Mouse (Mus musculus): ENCODE results near the gene Casp2. TPM values are rescaled to one million over a fixed set of nuclear protein-coding genes. Genes with fewer than 3 reads are reported as not detected.

Gene Casp2
- total and polyA plus RNA-seq, 3 experiments = 24.7 to 47.8 (median 31.6) TPM

DNA sequence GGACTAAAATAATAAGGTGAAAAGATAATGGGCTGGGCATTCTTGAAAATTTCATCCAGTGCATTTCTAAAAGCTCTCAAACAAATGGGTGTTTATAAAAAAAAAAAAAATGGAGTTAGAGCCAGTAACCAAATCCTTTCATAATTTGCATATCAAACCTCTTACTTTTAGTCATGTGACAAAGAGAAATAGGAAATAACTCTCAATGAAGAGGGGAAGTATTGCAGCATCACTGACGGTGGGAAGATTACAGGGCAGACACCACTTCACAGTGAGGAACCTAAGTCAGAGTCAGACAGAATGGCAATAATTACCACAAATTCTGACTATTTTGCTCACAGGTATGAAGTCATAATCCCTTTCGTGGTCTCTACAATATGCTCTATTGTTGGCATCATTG, 49.8 kb upstream of the Casp2 start, which contains the start of gene Tas2r144:
Gene Tas2r144 (plus strand): TSS at position 301 of the 400 bp plus-strand sequence.
- H3K4me3 ChIP-seq (replicated peaks in 1 of 3; ENCODE audit: low read depth in 2 of 3, low read length in 2 of 3, poor library complexity in 1 of 3) = no peak within 1 kb of the TSS
- no peak within 1 kb of the TSS for H3K27ac ChIP-seq (ENCODE audit: insufficient read depth, low read depth)
- H3K27me3 ChIP-seq (replicated peaks) = no peaks in the 10 kb centered on the region
- dilution Hi-C loops (cut with MboI; ENCODE audit: extremely low pct_ligation_motif_present, extremely low pct_unique_long_range_greater_than_20kb, low sequenced_read_pairs) (no loop called here), in situ Hi-C loops (cut with MboI; ENCODE audit: low pct_ligation_motif_present, low pct_unique_long_range_greater_than_20kb, low sequenced_read_pairs) (no loop called here)
- H3K36me3 ChIP-seq (replicated peaks in 1 of 2; ENCODE audit: control insufficient read depth in 1 of 2, insufficient read depth in 1 of 2, low read length in 1 of 2) = no peaks in the 10 kb centered on the region
- H3K4me1 ChIP-seq (ENCODE audit: control insufficient read depth in 1 of 2, insufficient read depth in 2 of 2) = no peaks in the 10 kb centered on the region
- TF ChIP-seq UBTF (IDR thresholded peaks at IDR 0.05; ENCODE audit: low read depth, low read length) (no peak), MAFK (IDR thresholded peaks at IDR 0.05; ENCODE audit: insufficient replicate concordance, low read length) (no peak)
- H3K9ac ChIP-seq (ENCODE audit: insufficient read depth, low read depth) = no peak within 1 kb of the TSS
- no peaks in the 10 kb centered on the region for H3K79me2 ChIP-seq (replicated peaks; ENCODE audit: control insufficient read depth, extremely low read depth, insufficient read depth, poor library complexity, severe bottlenecking)
- no peaks in the 10 kb centered on the region for H3K9me3 ChIP-seq (replicated peaks; ENCODE audit: low read length)
- no peak within 1 kb of the TSS for H3K4me2 ChIP-seq (ENCODE audit: insufficient read depth, low read depth, poor library complexity, severe bottlenecking)
- no peak for DNase-seq (ENCODE audit: extremely low read depth)

- H3K27ac ChIP-seq (ENCODE audit: insufficient read depth, low read depth) = no peak overlapping the region
- dilution Hi-C loops (cut with MboI; ENCODE audit: extremely low pct_ligation_motif_present, extremely low pct_unique_long_range_greater_than_20kb, low sequenced_read_pairs) = no loop called here
- no peaks in the 10 kb centered on the region for H3K27me3 ChIP-seq (replicated peaks)
- no peak overlapping the region for H3K9ac ChIP-seq (ENCODE audit: insufficient read depth, low read depth)
- in situ Hi-C loops (cut with MboI; ENCODE audit: low pct_ligation_motif_present, low pct_unique_long_range_greater_than_20kb, low sequenced_read_pairs) = no loop called here
- no peaks in the 10 kb centered on the region for H3K9me3 ChIP-seq (replicated peaks; ENCODE audit: low read length)
- no peak overlapping the region for H3K4me3 ChIP-seq (replicated peaks in 1 of 3; ENCODE audit: low read depth in 2 of 3, low read length in 2 of 3, poor library complexity in 1 of 3)
- no peak for DNase-seq (ENCODE audit: extremely low read depth)
- H3K36me3 ChIP-seq (replicated peaks in 1 of 2; ENCODE audit: control insufficient read depth in 1 of 2, insufficient read depth in 1 of 2, low read length in 1 of 2) = no peaks in the 10 kb centered on the region
- no peaks in the 10 kb centered on the region for H3K4me1 ChIP-seq (ENCODE audit: control insufficient read depth in 1 of 2, insufficient read depth in 2 of 2)
- H3K79me2 ChIP-seq (replicated peaks; ENCODE audit: control insufficient read depth, extremely low read depth, insufficient read depth, poor library complexity, severe bottlenecking) = no peaks in the 10 kb centered on the region
- TF ChIP-seq POLR2A (IDR thresholded peaks at IDR 0.05; ENCODE audit: low read depth, low read length) = no peak
- TF ChIP-seq USF2 (conservative IDR thresholded peaks at IDR 0.05; ENCODE audit: low read depth, low read length) = no peak
- TF ChIP-seq ETS1 (conservative IDR thresholded peaks at IDR 0.05; ENCODE audit: low read depth, low read length) = no peak
- no peak for TF ChIP-seq USF1 (IDR thresholded peaks at IDR 0.05; ENCODE audit: low read depth, low read length)
- no peak for TF ChIP-seq MEF2A (IDR thresholded peaks at IDR 0.05; ENCODE audit: borderline replicate concordance, low read depth, low read length)
- TF ChIP-seq JUN (IDR thresholded peaks at IDR 0.05; ENCODE audit: insufficient read depth, low read depth, low read length) = no peak
- no peak for TF ChIP-seq MAFK (IDR thresholded peaks at IDR 0.05; ENCODE audit: insufficient replicate concordance, low read length)
- no peak for TF ChIP-seq BHLHE40 (IDR thresholded peaks at IDR 0.05; ENCODE audit: low read depth, low read length)
- TF ChIP-seq GABPA (IDR thresholded peaks at IDR 0.05; ENCODE audit: insufficient replicate concordance, low read depth, low read length) = no peak
- no peak for TF ChIP-seq ELF1 (IDR thresholded peaks at IDR 0.05; ENCODE audit: low read depth, low read length)
- no peak for TF ChIP-seq SIN3A (IDR thresholded peaks at IDR 0.05; ENCODE audit: low read length)
- TF ChIP-seq TCF12 (IDR thresholded peaks at IDR 0.05; ENCODE audit: low read depth, low read length) = no peak
- TF ChIP-seq NRF1 (IDR thresholded peaks at IDR 0.05; ENCODE audit: low read depth, low read length) = no peak
- TF ChIP-seq PAX5 (IDR thresholded peaks at IDR 0.05; ENCODE audit: low read length) = no peak
- TF ChIP-seq MAZ (IDR thresholded peaks at IDR 0.05; ENCODE audit: low read depth, low read length) = no peak
- TF ChIP-seq RCOR1 (conservative IDR thresholded peaks at IDR 0.05; ENCODE audit: low read depth, low read length) = no peak
- no peak for TF ChIP-seq CHD2 (IDR thresholded peaks at IDR 0.05; ENCODE audit: low read length)
- H3K4me2 ChIP-seq (ENCODE audit: insufficient read depth, low read depth, poor library complexity, severe bottlenecking) = no peak overlapping the region
Measured at GRCm38 (mm10) chr6:42222286-42222685, 42.5 kb upstream of the Casp2 start.
